Mouse (Mus musculus) liver, embryonic 14.5 days (tissue): ENCODE measurements around the gene Dcx. TPM values are rescaled to one million over a fixed set of nuclear protein-coding genes. Genes with fewer than 3 reads are reported as not detected.

ENCODE experiments used
- ATAC-seq: fragments of 200-750 bp; cut with Nextera tagmentation; 2 replicates; pipeline ENCODE4 v1.8.0; 2017; ENCODE audit warnings: moderate number of reproducible peaks, mild to moderate bottlenecking, moderate library complexity; ENCODE audit not compliant: insufficient read depth
- DNase-seq, 3 experiments: peaks; one replicate each; pipeline ENCODE4 v3.0.0-alpha.2; 2012 to 2013; ENCODE audit warnings: low read depth in 3 of 3, low spot score in 3 of 3
- H3K27ac ChIP-seq: fragments of 300-500 bp; sonication (generic); 2 replicates; pipeline ENCODE4 v1.5.1; 2014; ENCODE audit warnings: moderate library complexity, mild to moderate bottlenecking, control low read depth, inconsistent platforms
- H3K27me3 ChIP-seq: fragments of 300-500 bp; sonication (generic); 2 replicates; pipeline ENCODE4 v1.6.1; 2014; ENCODE audit warnings: mild to moderate bottlenecking, low read length, moderate library complexity; ENCODE audit not compliant: control insufficient read depth, insufficient read depth
- H3K36me3 ChIP-seq: fragments of 300-500 bp; sonication (generic); replicated peaks from 2 replicates; pipeline ENCODE4 v1.6.1; 2014; ENCODE audit warnings: low read depth; ENCODE audit not compliant: control insufficient read depth, insufficient read depth
- H3K4me1 ChIP-seq, 2 experiments: fragments of 200-500 bp in 1 of 2; fragments of 300-500 bp in 1 of 2; sonication (generic) in 1 of 2; replicated peaks; 2 replicates each; pipeline ENCODE4 v1.6.1; 2012 to 2014; ENCODE audit warnings: antibody characterized with exemption in 1 of 2, inconsistent platforms in 1 of 2, low read length in 1 of 2; ENCODE audit not compliant: control insufficient read depth in 2 of 2, insufficient read depth in 2 of 2
- H3K4me2 ChIP-seq: fragments of 300-500 bp; sonication (generic); 2 replicates; pipeline ENCODE4 v1.6.1; 2014; ENCODE audit warnings: low read depth, mild to moderate bottlenecking, control low read depth, moderate library complexity
- H3K4me3 ChIP-seq, 2 experiments: fragments of 200-500 bp in 1 of 2; fragments of 300-500 bp in 1 of 2; sonication (generic) in 1 of 2; 2 replicates each; pipeline ENCODE4 v1.5.1; 2012 to 2014; ENCODE audit warnings: low read depth in 2 of 2, low read length in 2 of 2, mild to moderate bottlenecking in 2 of 2, control low read depth in 1 of 2, inconsistent platforms in 1 of 2, moderate library complexity in 1 of 2; ENCODE audit not compliant: insufficient read depth in 1 of 2
- H3K9ac ChIP-seq: fragments of 300-500 bp; sonication (generic); replicated peaks from 2 replicates; pipeline ENCODE4 v1.6.1; 2014; ENCODE audit warnings: mild to moderate bottlenecking, control low read depth, moderate library complexity
- H3K9me3 ChIP-seq: fragments of 300-500 bp; sonication (generic); 2 replicates; pipeline ENCODE4 v1.6.1; 2016; ENCODE audit warnings: low read length, mixed read lengths; ENCODE audit not compliant: control insufficient read depth
- CTCF ChIP-seq: IDR thresholded peaks from 2 replicates; pipeline ENCODE4 v1.5.1; 2016; ENCODE audit warnings: antibody characterized with exemption, low read depth, control low read depth
- EP300 ChIP-seq: IDR thresholded peaks from 2 replicates; pipeline ENCODE4 v1.6.1; 2016; ENCODE audit warnings: antibody characterized with exemption, low read depth
- WGBS: fragments of 180-500 bp; shearing (Covaris S2); extraction: QIAGEN DNeasy Blood & Tissue Kit; methylation state at CpG from one replicate; pipeline ENCODE4 v1.1.7; 2014; ENCODE audit not compliant: insufficient replicate concordance; 5-methylcytosine and 5-hydroxymethylcytosine counted together
- polyA plus RNA-seq, 2 experiments: library from polyadenylated mRNA; depleted of rRNA in 1 of 2; stranded (reverse) in 1 of 2; unstranded in 1 of 2; fragments of >200 nt; fragmentation: Nextera tagmentation in 1 of 2; extraction: Ambion mirVana in 1 of 2; gene quantifications; 2 replicates each; pipeline versions ENCODE4 v1.2.1 to v1.2.3; 2012 to 2014

The Dcx gene
- polyA plus RNA-seq, 2 experiments, result 0.03 to 0.04 TPM

- Histone ChIP-seq H3K9ac (no peak overlapping the region), H3K9me3 (no peaks in the 10 kb centered on the region), H3K4me2 (no peak overlapping the region), H3K36me3 (no peaks in the 10 kb centered on the region), H3K4me1 (no peaks in the 10 kb centered on the region), H3K4me3 (no peak overlapping the region), H3K27me3 (no peaks in the 10 kb centered on the region), H3K27ac (no peak overlapping the region)
- 61% methylated on average over 5 of the region's 5 CpGs for WGBS
- ATAC-seq (no peak), DNase-seq (no peak)
- TF ChIP-seq EP300 (no peak), CTCF (no peak)
Measured at GRCm38 (mm10) chrX:143922070-143922469, 11.0 kb downstream of the Dcx start.

- Histone ChIP-seq H3K4me1 (no peaks in the 10 kb centered on the region), H3K9ac (no peak overlapping the region), H3K27ac (no peak overlapping the region), H3K4me3 (no peak overlapping the region), H3K36me3 (no peaks in the 10 kb centered on the region), H3K27me3 (no peaks in the 10 kb centered on the region), H3K9me3 (no peaks in the 10 kb centered on the region), H3K4me2 (no peak overlapping the region)
- no peak for ATAC-seq
- no peak for TF ChIP-seq CTCF
- no peak for TF ChIP-seq EP300
- no peak for DNase-seq
- WGBS, result 36% methylated on average over 3 of the region's 3 CpGs
Measured at GRCm38 (mm10) chrX:143906699-143907471, 26.2 kb downstream of the Dcx start.

GRCm38 (mm10) chrX:143904689-143905088, 28.4 kb downstream of the Dcx start:
- Histone ChIP-seq H3K9me3 (no peaks in the 10 kb centered on the region), H3K4me3 (no peak overlapping the region), H3K27ac (no peak overlapping the region), H3K4me1 (no peaks in the 10 kb centered on the region), H3K4me2 (no peak overlapping the region), H3K9ac (no peak overlapping the region), H3K27me3 (no peaks in the 10 kb centered on the region), H3K36me3 (no peaks in the 10 kb centered on the region)
- no peak for DNase-seq
- 17% methylated on average over 2 of the region's 2 CpGs for WGBS
- no peak for ATAC-seq
- TF ChIP-seq EP300 (no peak), CTCF (no peak)

- H3K4me1 ChIP-seq, result no peaks in the 10 kb centered on the region
- no peaks in the 10 kb centered on the region for H3K36me3 ChIP-seq
- 39% methylated on average over 8 of the region's 8 CpGs for WGBS
- H3K9me3 ChIP-seq, result no peaks in the 10 kb centered on the region
- no peak for DNase-seq
- H3K27me3 ChIP-seq, result no peaks in the 10 kb centered on the region
- no peak overlapping the region for H3K4me3 ChIP-seq
- no peak for TF ChIP-seq CTCF
- TF ChIP-seq EP300, result no peak
- H3K27ac ChIP-seq, result no peak overlapping the region
- no peak overlapping the region for H3K4me2 ChIP-seq
- ATAC-seq, result no peak
- H3K9ac ChIP-seq, result no peak overlapping the region
Measured at GRCm38 (mm10) chrX:143902300-143902699, 30.8 kb downstream of the Dcx start.

GRCm38 (mm10) chrX:143897363-143898285, 35.5 kb downstream of the Dcx start:
- no peak overlapping the region for H3K4me2 ChIP-seq
- no peak overlapping the region for H3K27ac ChIP-seq
- no peak for DNase-seq
- H3K36me3 ChIP-seq, result no peaks in the 10 kb centered on the region
- H3K9me3 ChIP-seq, result no peaks in the 10 kb centered on the region
- no peak overlapping the region for H3K9ac ChIP-seq
- H3K4me1 ChIP-seq, result no peaks in the 10 kb centered on the region
- no peak overlapping the region for H3K4me3 ChIP-seq
- no peak for TF ChIP-seq CTCF
- 53% methylated on average over 7 of the region's 7 CpGs for WGBS
- H3K27me3 ChIP-seq, result no peaks in the 10 kb centered on the region
- no peak for ATAC-seq
